Mouse (Mus musculus): ENCODE results near the gene Erg. TPM values are rescaled to one million over a fixed set of nuclear protein-coding genes. Genes with fewer than 3 reads are reported as not detected.

The Erg gene
- polyA plus RNA-seq, 1 experiment from 2014 or later, result 2.1 TPM

DNA sequence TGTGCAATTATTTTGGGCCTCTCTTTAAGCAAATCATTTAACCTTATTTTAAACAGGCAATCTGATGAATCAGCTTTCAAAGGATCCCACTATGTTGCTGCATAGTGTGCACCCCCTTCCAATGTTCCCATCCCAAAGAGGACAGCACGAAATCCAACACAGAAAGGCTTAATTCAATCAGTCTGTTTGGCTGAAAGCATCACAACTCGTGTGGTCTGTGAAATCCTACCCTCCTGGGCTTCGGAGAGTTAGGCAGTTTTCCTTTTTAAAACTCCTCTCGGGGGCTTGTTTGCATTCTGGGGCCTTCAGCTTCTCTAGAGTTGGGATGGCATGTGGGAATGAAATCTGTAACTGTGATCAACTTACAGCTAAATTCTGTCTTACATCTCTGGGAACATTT, 214.7 kb downstream of the Erg start:
- Histone ChIP-seq H3K27ac (ENCODE audit: low read length) (no peak overlapping the region), H3K4me3 (ENCODE audit: low read depth, low read length) (no peak overlapping the region), H3K4me2 (ENCODE audit: low read depth, low read length) (no peak overlapping the region), H3K9ac (ENCODE audit: low read depth, low read length) (no peak overlapping the region), H3K27me3 (ENCODE audit: control insufficient read depth, insufficient read depth, low read depth, low read length) (no peaks in the 10 kb centered on the region), H3K36me3 (ENCODE audit: control insufficient read depth, insufficient read depth) (no peaks in the 10 kb centered on the region), H3K9me3 (replicated peaks; ENCODE audit: control insufficient read depth, low read length) (no peaks in the 10 kb centered on the region), H3K4me1 (ENCODE audit: control insufficient read depth, low read depth, low read length) (no peaks in the 10 kb centered on the region)
- WGBS (ENCODE audit: insufficient replicate concordance), result 54% methylated on average over 4 of the region's 4 CpGs
- no peak for ATAC-seq (ENCODE audit: low read depth)

DNA sequence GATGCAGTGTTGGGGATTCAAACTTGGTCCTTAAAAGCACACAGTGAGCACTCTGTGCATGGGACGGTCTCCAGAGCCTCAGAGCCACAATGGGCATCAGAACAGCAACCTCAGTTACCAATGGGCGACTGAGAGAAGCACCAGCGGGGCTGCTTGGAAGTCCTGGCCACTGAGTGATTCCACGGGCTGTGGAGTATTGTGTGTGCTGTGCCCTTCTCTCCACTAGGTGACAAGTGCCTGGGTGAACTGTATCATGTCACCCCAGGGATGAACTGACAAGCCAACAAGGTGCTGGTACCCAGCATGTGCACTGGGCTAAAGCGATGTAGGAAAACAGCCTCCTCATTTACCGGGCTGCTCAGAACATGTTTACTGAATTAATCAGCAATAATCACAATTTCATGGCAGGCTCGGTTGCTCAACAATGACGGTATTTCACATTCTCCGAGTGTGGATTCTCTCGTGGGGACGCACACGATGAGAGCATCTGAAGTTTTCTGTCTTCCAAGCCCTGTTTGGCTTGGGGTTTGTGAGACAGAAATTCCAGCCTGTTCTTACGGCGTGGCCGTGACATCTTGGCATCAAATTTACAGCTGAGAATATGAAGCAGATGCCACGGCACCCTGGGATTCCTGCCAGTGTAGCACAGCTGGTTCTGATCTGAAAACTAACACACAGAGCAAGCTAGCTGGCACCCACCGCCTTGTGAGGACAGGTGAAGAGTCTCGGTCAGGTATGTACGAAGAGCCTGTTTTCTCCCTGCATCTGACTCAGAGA, 219.2 kb downstream of the Erg start:
- no peak overlapping the region for H3K9ac ChIP-seq (ENCODE audit: low read depth, low read length)
- H3K4me3 ChIP-seq (ENCODE audit: low read depth, low read length), result no peak overlapping the region
- WGBS (ENCODE audit: insufficient replicate concordance), result 71% methylated on average over 19 of the region's 19 CpGs
- no peaks in the 10 kb centered on the region for H3K27me3 ChIP-seq (ENCODE audit: control insufficient read depth, insufficient read depth, low read depth, low read length)
- no peaks in the 10 kb centered on the region for H3K4me1 ChIP-seq (ENCODE audit: control insufficient read depth, low read depth, low read length)
- no peaks in the 10 kb centered on the region for H3K36me3 ChIP-seq (ENCODE audit: control insufficient read depth, insufficient read depth)
- no peak overlapping the region for H3K27ac ChIP-seq (ENCODE audit: low read length)
- no peaks in the 10 kb centered on the region for H3K9me3 ChIP-seq (replicated peaks; ENCODE audit: control insufficient read depth, low read length)
- ATAC-seq (ENCODE audit: low read depth), result no peak
- no peak overlapping the region for H3K4me2 ChIP-seq (ENCODE audit: low read depth, low read length)

DNA sequence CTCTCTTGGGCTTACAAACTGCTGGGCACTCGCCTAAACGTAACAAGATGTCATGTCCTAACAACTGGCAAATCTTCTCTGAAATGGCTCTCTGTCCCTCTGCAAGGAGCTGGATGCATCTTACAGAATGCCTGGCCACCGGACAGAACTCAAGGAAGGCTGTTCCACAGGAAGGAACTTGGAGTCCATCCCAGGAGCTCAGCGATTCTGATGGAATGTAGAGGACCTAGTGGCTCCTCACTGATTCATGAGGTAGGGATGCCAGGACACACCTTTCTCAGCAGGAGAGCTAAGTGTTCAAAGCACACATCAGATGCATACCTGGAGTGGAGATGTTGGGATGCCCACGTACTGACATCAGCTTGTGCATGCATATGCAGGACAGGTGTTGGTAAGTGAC, 221.2 kb downstream of the Erg start:
- no peak overlapping the region for H3K4me2 ChIP-seq (ENCODE audit: low read depth, low read length)
- H3K27ac ChIP-seq (ENCODE audit: low read length), result no peak overlapping the region
- no peaks in the 10 kb centered on the region for H3K9me3 ChIP-seq (replicated peaks; ENCODE audit: control insufficient read depth, low read length)
- WGBS (ENCODE audit: insufficient replicate concordance), result 64% methylated on average over 5 of the region's 5 CpGs
- H3K9ac ChIP-seq (ENCODE audit: low read depth, low read length), result no peak overlapping the region
- no peak overlapping the region for H3K4me3 ChIP-seq (ENCODE audit: low read depth, low read length)
- no peaks in the 10 kb centered on the region for H3K27me3 ChIP-seq (ENCODE audit: control insufficient read depth, insufficient read depth, low read depth, low read length)
- no peak for ATAC-seq (ENCODE audit: low read depth)
- H3K36me3 ChIP-seq (ENCODE audit: control insufficient read depth, insufficient read depth), result no peaks in the 10 kb centered on the region
- H3K4me1 ChIP-seq (ENCODE audit: control insufficient read depth, low read depth, low read length), result no peaks in the 10 kb centered on the region

DNA sequence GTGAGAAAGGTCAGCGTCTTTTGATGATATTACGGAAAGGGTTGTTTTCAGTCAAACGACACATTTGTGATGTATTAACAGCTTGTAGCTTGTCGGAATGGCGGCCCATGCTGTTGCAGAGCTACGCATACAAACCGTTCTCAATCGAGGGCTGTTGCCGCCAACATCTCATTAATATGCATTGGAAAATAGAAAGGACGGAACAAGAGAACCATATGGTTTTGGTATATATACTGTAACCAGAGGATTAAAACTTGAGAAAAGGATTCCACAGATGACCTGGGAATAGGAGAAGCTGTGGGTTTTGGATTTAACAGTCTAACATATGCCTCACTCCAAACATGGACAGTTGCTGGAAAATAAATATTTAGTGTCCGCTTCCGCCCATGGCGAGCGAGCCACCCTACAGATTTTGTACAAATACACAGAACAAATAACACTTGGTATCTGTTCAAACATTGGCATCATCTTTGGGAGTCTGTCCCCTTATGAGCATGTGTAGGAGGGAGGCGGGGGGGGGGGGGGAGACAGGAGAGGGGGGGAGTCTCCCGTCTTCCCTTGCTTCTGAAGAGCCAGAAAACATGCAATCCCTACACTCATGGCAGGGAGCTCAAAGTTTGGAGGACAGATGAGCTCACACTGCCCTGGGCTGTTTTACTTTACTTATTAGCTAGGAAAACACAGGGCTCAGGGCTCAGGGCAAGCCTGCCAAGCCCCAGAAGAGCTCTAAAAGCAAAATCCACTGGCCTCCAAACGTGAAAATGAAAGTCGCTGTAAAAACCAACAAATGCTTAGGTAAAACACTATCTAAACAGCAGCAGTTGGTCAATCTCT, 222.5 kb downstream of the Erg start:
- Histone ChIP-seq H3K4me1 (ENCODE audit: control insufficient read depth, low read depth, low read length) (no peaks in the 10 kb centered on the region), H3K27ac (ENCODE audit: low read length) (no peak overlapping the region), H3K9me3 (replicated peaks; ENCODE audit: control insufficient read depth, low read length) (no peaks in the 10 kb centered on the region), H3K4me2 (ENCODE audit: low read depth, low read length) (no peak overlapping the region), H3K27me3 (ENCODE audit: control insufficient read depth, insufficient read depth, low read depth, low read length) (no peaks in the 10 kb centered on the region), H3K4me3 (ENCODE audit: low read depth, low read length) (no peak overlapping the region), H3K9ac (ENCODE audit: low read depth, low read length) (no peak overlapping the region), H3K36me3 (ENCODE audit: control insufficient read depth, insufficient read depth) (no peaks in the 10 kb centered on the region)
- ATAC-seq (ENCODE audit: low read depth), result peak; percentile 70
- 70% methylated on average over 17 of the region's 18 CpGs for WGBS (ENCODE audit: insufficient replicate concordance)

- H3K9ac ChIP-seq (ENCODE audit: low read depth, low read length), result no peak overlapping the region
- H3K36me3 ChIP-seq (ENCODE audit: control insufficient read depth, insufficient read depth), result no peaks in the 10 kb centered on the region
- WGBS (ENCODE audit: insufficient replicate concordance), result 66% methylated on average over 7 of the region's 7 CpGs
- no peaks in the 10 kb centered on the region for H3K4me1 ChIP-seq (ENCODE audit: control insufficient read depth, low read depth, low read length)
- H3K4me2 ChIP-seq (ENCODE audit: low read depth, low read length), result no peak overlapping the region
- no peak overlapping the region for H3K4me3 ChIP-seq (ENCODE audit: low read depth, low read length)
- H3K27ac ChIP-seq (ENCODE audit: low read length), result no peak overlapping the region
- no peaks in the 10 kb centered on the region for H3K9me3 ChIP-seq (replicated peaks; ENCODE audit: control insufficient read depth, low read length)
- H3K27me3 ChIP-seq (ENCODE audit: control insufficient read depth, insufficient read depth, low read depth, low read length), result no peaks in the 10 kb centered on the region
- no peak for ATAC-seq (ENCODE audit: low read depth)
Measured at GRCm38 (mm10) chr16:95361950-95362349, 224.4 kb downstream of the Erg start.

DNA sequence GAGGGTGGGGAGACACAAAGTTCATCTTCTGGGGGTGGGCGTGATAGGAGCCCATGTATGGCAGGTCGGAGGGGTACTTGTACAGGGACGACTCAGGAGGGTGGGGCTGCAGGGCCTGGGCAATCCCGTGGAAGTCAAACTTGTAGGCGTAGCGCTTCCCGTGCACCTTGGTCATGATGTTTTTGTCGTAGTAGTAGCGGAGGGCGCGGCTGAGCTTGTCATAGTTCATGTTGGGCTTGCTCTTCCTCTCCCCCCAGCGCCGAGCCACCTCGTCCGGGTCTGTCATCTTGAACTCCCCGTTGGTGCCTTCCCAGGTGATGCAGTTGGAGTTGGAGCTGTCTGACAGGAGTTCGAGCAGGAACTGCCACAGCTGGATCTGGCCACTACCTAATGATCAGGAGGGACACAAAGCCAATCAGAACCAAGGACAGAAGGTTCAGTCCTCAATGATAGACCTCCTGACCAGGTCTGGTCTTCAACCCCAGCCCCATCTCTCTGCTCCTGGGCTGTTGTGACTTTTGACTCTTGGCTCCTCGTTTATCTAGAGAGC, 225.4 kb downstream of the Erg start:
- H3K36me3 ChIP-seq (ENCODE audit: control insufficient read depth, insufficient read depth), result no peaks in the 10 kb centered on the region
- no peak overlapping the region for H3K4me3 ChIP-seq (ENCODE audit: low read depth, low read length)
- no peak overlapping the region for H3K4me2 ChIP-seq (ENCODE audit: low read depth, low read length)
- 72% methylated on average over 18 of the region's 18 CpGs for WGBS (ENCODE audit: insufficient replicate concordance)
- no peak overlapping the region for H3K27ac ChIP-seq (ENCODE audit: low read length)
- H3K9me3 ChIP-seq (replicated peaks; ENCODE audit: control insufficient read depth, low read length), result no peaks in the 10 kb centered on the region
- H3K9ac ChIP-seq (ENCODE audit: low read depth, low read length), result no peak overlapping the region
- no peak for ATAC-seq (ENCODE audit: low read depth)
- H3K27me3 ChIP-seq (ENCODE audit: control insufficient read depth, insufficient read depth, low read depth, low read length), result no peaks in the 10 kb centered on the region
- H3K4me1 ChIP-seq (ENCODE audit: control insufficient read depth, low read depth, low read length), result no peaks in the 10 kb centered on the region

GRCm38 (mm10) chr16:95360214-95360850, 226.1 kb downstream of the Erg start:
- 49% methylated on average over 8 of the region's 8 CpGs for WGBS (ENCODE audit: insufficient replicate concordance)
- no peak for ATAC-seq (ENCODE audit: low read depth)

GRCm38 (mm10) chr16:95356962-95357955, 229.1 kb downstream of the Erg start:
- ATAC-seq (ENCODE audit: low read depth), result no peak
- WGBS (ENCODE audit: insufficient replicate concordance), result 70% methylated on average over 12 of the region's 12 CpGs

More at GRCm38 (mm10) chr16:95360214-95360850, 226.1 kb downstream of the Erg start:
- H3K27ac ChIP-seq (ENCODE audit: low read length), result no peak overlapping the region; the same call in 1 of the 2 replicates
- no peak overlapping the region for H3K4me3 ChIP-seq (ENCODE audit: low read depth, low read length)
- H3K36me3 ChIP-seq (ENCODE audit: control insufficient read depth, insufficient read depth), result no peaks in the 10 kb centered on the region
- no peak overlapping the region for H3K9ac ChIP-seq (ENCODE audit: low read depth, low read length)
- no peaks in the 10 kb centered on the region for H3K27me3 ChIP-seq (ENCODE audit: control insufficient read depth, insufficient read depth, low read depth, low read length)
- no peaks in the 10 kb centered on the region for H3K9me3 ChIP-seq (replicated peaks; ENCODE audit: control insufficient read depth, low read length)
- H3K4me1 ChIP-seq (ENCODE audit: control insufficient read depth, low read depth, low read length), result no peaks in the 10 kb centered on the region
- no peak overlapping the region for H3K4me2 ChIP-seq (ENCODE audit: low read depth, low read length)

More at GRCm38 (mm10) chr16:95356962-95357955, 229.1 kb downstream of the Erg start:
- Histone ChIP-seq H3K4me2 (ENCODE audit: low read depth, low read length) (no peak overlapping the region), H3K4me1 (ENCODE audit: control insufficient read depth, low read depth, low read length) (no peaks in the 10 kb centered on the region), H3K9ac (ENCODE audit: low read depth, low read length) (no peak overlapping the region), H3K27ac (ENCODE audit: low read length) (no peak overlapping the region), H3K4me3 (ENCODE audit: low read depth, low read length) (no peak overlapping the region), H3K27me3 (ENCODE audit: control insufficient read depth, insufficient read depth, low read depth, low read length) (no peaks in the 10 kb centered on the region), H3K36me3 (ENCODE audit: control insufficient read depth, insufficient read depth) (no peaks in the 10 kb centered on the region), H3K9me3 (replicated peaks; ENCODE audit: control insufficient read depth, low read length) (no peaks in the 10 kb centered on the region)

All from liver, embryonic 16.5 days (tissue).